Comparison of ENCODE assay signal across 8 mouse cellular contexts in the genomic region with DNA sequence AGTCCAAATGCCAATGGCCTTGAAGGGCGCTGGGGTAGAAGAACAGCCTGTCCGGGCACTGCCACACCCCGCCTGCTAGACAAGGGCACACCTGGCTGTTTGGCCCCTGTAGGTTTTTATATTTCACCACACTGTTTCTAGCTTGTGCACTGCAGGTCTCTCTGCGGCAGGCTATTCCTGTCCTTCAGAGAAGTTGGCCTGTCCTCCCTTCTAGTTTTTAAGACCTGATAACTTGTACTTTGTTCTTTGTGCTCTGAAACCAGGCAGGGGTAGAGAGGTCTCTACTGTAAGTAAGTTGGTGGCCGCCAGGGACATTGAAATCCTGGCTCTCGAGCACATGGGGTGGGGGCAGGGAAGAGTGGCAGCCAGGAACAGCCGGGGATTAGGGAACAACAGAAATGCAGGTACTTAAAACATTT. TPM values are rescaled to one million over a fixed set of nuclear protein-coding genes. Genes with fewer than 3 reads are reported as not detected.
A peak's percentile ranks its signal among the peaks of the same experiment; 100 is the strongest.
DNase-seq lines count a peak whose midpoint lies in the region; ATAC-seq lines count a peak whose summit lies in the region.

No protein-coding gene starts in this region.

- peak overlapping the region; percentile 52 to 55; a peak in 3 of 4 replicates for H3K27ac ChIP-seq in heart, embryonic 14.5 days (replicated peaks in 1 of 2; ENCODE audit: control insufficient read depth in 1 of 2, insufficient read depth in 1 of 2, low read depth in 2 of 2, low read length in 2 of 2)
- H3K27ac ChIP-seq in midbrain, embryonic 11.5 days (ENCODE audit: low read depth, low read length) = no peak overlapping the region; the same call in 1 of the 2 replicates

- no peaks in the 10 kb centered on the region for H3K27me3 ChIP-seq in heart, embryonic 14.5 days (ENCODE audit: control insufficient read depth, insufficient read depth, low read length)
- H3K27me3 ChIP-seq in midbrain, embryonic 11.5 days (ENCODE audit: control insufficient read depth, insufficient read depth, low read length) = no peaks in the 10 kb centered on the region

- H3K4me1 ChIP-seq in heart, embryonic 14.5 days (ENCODE audit: control insufficient read depth in 2 of 2, insufficient read depth in 2 of 2, low read length in 2 of 2) = peaks cover 7 to 9% of the 10 kb centered on the region in 2 experiments
- peaks cover 9% of the 10 kb centered on the region for H3K4me1 ChIP-seq in midbrain, embryonic 11.5 days (ENCODE audit: control insufficient read depth, insufficient read depth, low read length)

- peak overlapping the region in 1 of 2 experiments; percentile 8; a peak in 1 of 4 replicates for H3K4me3 ChIP-seq in heart, embryonic 14.5 days (ENCODE audit: control insufficient read depth in 1 of 2, insufficient read depth in 1 of 2, low read depth in 1 of 2, low read length in 2 of 2)
- H3K4me3 ChIP-seq in midbrain, embryonic 11.5 days (ENCODE audit: low read depth, low read length) = peak overlapping the region; percentile 23; the same call in 1 of the 2 replicates

- H3K9ac ChIP-seq in heart, embryonic 14.5 days (ENCODE audit: low read length) = peak overlapping the region; percentile 56; the same call in 1 of the 2 replicates
- H3K9ac ChIP-seq in midbrain, embryonic 11.5 days (ENCODE audit: low read length) = peak overlapping the region; percentile 56; the same call in 1 of the 2 replicates

- ATAC-seq in cerebellum, adult (ENCODE audit: insufficient number of reproducible peaks, low FRiP score, low TSS enrichment) = no peak
- peak; percentile 67; the same call in 1 of the 2 replicates for ATAC-seq in heart, embryonic 14.5 days (ENCODE audit: insufficient number of reproducible peaks, insufficient read depth, low FRiP score, low read depth)
- ATAC-seq in midbrain, embryonic 11.5 days (ENCODE audit: low FRiP score) = peak; percentile 84
- no peak for ATAC-seq in activated CD4-positive, CD25-positive, alpha-beta regulatory T cell, adult 4 months

- WGBS in heart, embryonic 14.5 days = 25% methylated on average over 7 of the region's 7 CpGs
- WGBS in midbrain, embryonic 11.5 days = 21% methylated on average over 7 of the region's 7 CpGs

- DNase-seq in cerebellum, postnatal 10 days = peak; percentile 77 to 79
- peak; percentile 60 to 82 for DNase-seq in adrenal gland, postnatal 36 days
- DNase-seq in kidney, postnatal 10 days = peak; percentile 75
- peak; percentile 91 for DNase-seq in midbrain, embryonic 11.5 days (ENCODE audit: low spot score, missing footprints)
- no peak for DNase-seq in natural killer cell, adult 2 months (ENCODE audit: low spot score in 2 of 2)

- H3K9me3 ChIP-seq in heart, embryonic 14.5 days (ENCODE audit: control insufficient read depth, low read length) = no peaks in the 10 kb centered on the region
- no peaks in the 10 kb centered on the region; the same call in 1 of the 2 replicates for H3K9me3 ChIP-seq in midbrain, embryonic 11.5 days (ENCODE audit: control insufficient read depth, low read length)

- H3K4me2 ChIP-seq in heart, embryonic 14.5 days (ENCODE audit: low read length) = peak overlapping the region; percentile 58
- peak overlapping the region; percentile 53 for H3K4me2 ChIP-seq in midbrain, embryonic 11.5 days

- no peaks in the 10 kb centered on the region for H3K36me3 ChIP-seq in heart, embryonic 14.5 days (ENCODE audit: control insufficient read depth, insufficient read depth, low read length)
- H3K36me3 ChIP-seq in midbrain, embryonic 11.5 days (ENCODE audit: control insufficient read depth, insufficient read depth, low read length) = no peaks in the 10 kb centered on the region

RNA-seq across cellular contexts. Expression of a gene that starts 44.8 kb away (rescaled TPM):
- 10 to 100 TPM; 23.9 to 24.2 TPM for total RNA-seq in adrenal gland, postnatal 36 days (2021)
- 3.3 and 3.4 TPM in 2 replicates for polyA plus RNA-seq in heart, embryonic 14.5 days (2014; fragmentation: Nextera tagmentation; extraction: Ambion mirVana)
- 3.0 and 3.2 TPM in 2 replicates for polyA plus RNA-seq in midbrain, embryonic 11.5 days (2014; fragmentation: Nextera tagmentation; extraction: Ambion mirVana)
- 10 to 100 TPM in 1 of 2 experiments, 1 to 10 TPM in 1; 9.1 to 10.4 TPM for polyA plus RNA-seq in activated CD4-positive, CD25-positive, alpha-beta regulatory T cell, adult 4 months (2017; shearing (Covaris generic))

Comparison
In these comparisons a context has a peak if more than half of its experiments do, and no peak if none do; other contexts are left out.
1. DNase-seq: peak in cerebellum, postnatal 10 days (2 of 2), adrenal gland, postnatal 36 days (2 of 2), kidney, postnatal 10 days (single experiment) and midbrain, embryonic 11.5 days (single experiment); none in natural killer cell, adult 2 months (0 of 2).
2. ATAC-seq: peak in heart, embryonic 14.5 days (single experiment) and midbrain, embryonic 11.5 days (single experiment); none in cerebellum, adult (single experiment) and activated CD4-positive, CD25-positive, alpha-beta regulatory T cell, adult 4 months (single experiment).